30 mouse cellular contexts compared by ENCODE assay signal in genomic region chr1:23923779-23924708, GRCm38 (mm10). TPM values are rescaled to one million over a fixed set of nuclear protein-coding genes. Genes with fewer than 3 reads are reported as not detected.
DNase-seq lines count a peak whose midpoint lies in the region; ATAC-seq and TF ChIP-seq lines count a peak whose summit lies in the region.
"Had no signal": no experiment of that assay in that cellular context is flagged by ENCODE, and none has a peak within 500 bp of the region (broad histone marks: within the 10 kb centered on the region; RNA-seq: fewer than 3 reads in every experiment).

No protein-coding gene starts in this region.

- no peak for TF ChIP-seq CTCF in stomach, postnatal 0 days (IDR thresholded peaks at IDR 0.05; ENCODE audit: low read depth)

- in situ Hi-C loops in ES-E14 (cut with MboI; ENCODE audit: low sequenced_read_pairs in 2 of 2, unreplicated experiment in 2 of 2): no loop called here

- H3K9me3 ChIP-seq in ES-E14 (ENCODE audit: control insufficient read depth, insufficient read depth, low read depth, low read length): no peaks in the 10 kb centered on the region
- H3K9me3 ChIP-seq in stomach, postnatal 0 days (ENCODE audit: control insufficient read depth, low read length): peaks cover 8% of the 10 kb centered on the region; the same call in 1 of the 2 replicates
- H3K9me3 ChIP-seq: embryonic facial prominence, embryonic 12.5 days; forebrain, embryonic 15.5 days; liver, embryonic 12.5 days; neural tube, embryonic 12.5 days had no signal

- 85% methylated on average over 7 of the region's 7 CpGs for WGBS in stomach, postnatal 0 days

- no peaks in the 10 kb centered on the region for H3K27me3 ChIP-seq in stomach, postnatal 0 days (ENCODE audit: control insufficient read depth, insufficient read depth, low read length)
- H3K27me3 ChIP-seq: embryonic facial prominence, embryonic 12.5 days; forebrain, embryonic 15.5 days; heart, embryonic 12.5 days; liver, embryonic 12.5 days; neural tube, embryonic 12.5 days had no signal

- H3K9ac ChIP-seq in ES-E14 (ENCODE audit: insufficient read depth, low read depth, low read length, poor library complexity, severe bottlenecking): no peak overlapping the region
- no peak overlapping the region for H3K9ac ChIP-seq in stomach, postnatal 0 days (ENCODE audit: low read length)
- H3K9ac ChIP-seq: embryonic facial prominence, embryonic 12.5 days; forebrain, embryonic 15.5 days; heart, embryonic 12.5 days; hindbrain, embryonic 14.5 days; liver, embryonic 12.5 days; liver, postnatal 0 days; neural tube, embryonic 12.5 days had no signal

- no peaks in the 10 kb centered on the region; a peak in 1 of 4 replicates for H3K4me1 ChIP-seq in ES-E14 (ENCODE audit: control insufficient read depth in 2 of 2, insufficient read depth in 2 of 2, low read length in 2 of 2, poor library complexity in 1 of 2)
- no peaks in the 10 kb centered on the region for H3K4me1 ChIP-seq in stomach, postnatal 0 days (replicated peaks; ENCODE audit: control insufficient read depth, insufficient read depth)

- H3K4me3 ChIP-seq in ES-E14 (ENCODE audit: insufficient read depth in 1 of 2, low read depth in 1 of 2, low read length in 2 of 2, poor library complexity in 1 of 2, severe bottlenecking in 1 of 2): no peak overlapping the region
- H3K4me3 ChIP-seq in stomach, postnatal 0 days (ENCODE audit: low read depth, low read length): no peak overlapping the region
- H3K4me3 ChIP-seq: embryonic facial prominence, embryonic 12.5 days; forebrain, embryonic 10.5 days; forebrain, embryonic 15.5 days; gastrocnemius, adult 2 months; heart, adult 2 months; heart, embryonic 12.5 days; layer of hippocampus, adult 2 months; liver, embryonic 12.5 days; midbrain, embryonic 10.5 days; neural tube, embryonic 12.5 days had no signal

- ATAC-seq in megakaryocyte-erythroid progenitor cell, adult 5-6 weeks (replicated peaks; ENCODE audit: low FRiP score, low TSS enrichment, poor library complexity, severe bottlenecking): peak; percentile 28
- ATAC-seq in stomach, postnatal 0 days (ENCODE audit: low FRiP score, low TSS enrichment): no peak
- ATAC-seq: liver, embryonic 12.5 days; liver, postnatal 0 days had no signal

- DNase-seq in A20 (ENCODE audit: low read depth, low spot score): peak; percentile 41
- DNase-seq in ES-E14 (ENCODE audit: low read depth, low spot score): no peak
- DNase-seq in adipocyte (ENCODE audit: low spot score): peak; percentile 63
- DNase-seq in thymus, postnatal 10 days (ENCODE audit: low spot score in 2 of 2): no peak
- DNase-seq in heart, adult 11 months: no peak
- DNase-seq in stomach, postnatal 0 days (ENCODE audit: low spot score): no peak
- no peak for DNase-seq in embryo, embryonic 9.5 days (ENCODE audit: extremely low spot score)
- DNase-seq: adrenal gland, adult 2 months; cerebellum, adult 8-10 months; cerebellum, postnatal 25 days; gastrocnemius, adult 2 months; gastrocnemius, postnatal 36 days; heart, adult 2 months; kidney, adult 2 months; kidney, postnatal 36 days; left cerebral cortex, postnatal 4 days; liver, postnatal 0 days; right cerebral cortex, adult 18-20 months; right cerebral cortex, postnatal 4 days had no signal

- no peak for TF ChIP-seq EP300 in stomach, postnatal 0 days (optimal IDR thresholded peaks at IDR 0.05)

- H3K36me3 ChIP-seq in ES-E14 (ENCODE audit: control insufficient read depth, insufficient read depth, low read length, poor library complexity, severe bottlenecking): no peaks in the 10 kb centered on the region
- no peaks in the 10 kb centered on the region for H3K36me3 ChIP-seq in stomach, postnatal 0 days (ENCODE audit: control insufficient read depth, insufficient read depth, low read length)
- H3K36me3 ChIP-seq: embryonic facial prominence, embryonic 12.5 days; forebrain, embryonic 10.5 days; forebrain, embryonic 15.5 days; heart, embryonic 12.5 days; liver, embryonic 12.5 days; midbrain, embryonic 10.5 days; neural tube, embryonic 12.5 days had no signal

- no peak overlapping the region for H3K27ac ChIP-seq in ES-E14 (ENCODE audit: insufficient read depth, low read depth, low read length, poor library complexity, severe bottlenecking)
- no peak overlapping the region for H3K27ac ChIP-seq in stomach, postnatal 0 days (replicated peaks)
- H3K27ac ChIP-seq: embryonic facial prominence, embryonic 12.5 days; forebrain, embryonic 10.5 days; forebrain, embryonic 15.5 days; gastrocnemius, adult 2 months; heart, adult 2 months; hindbrain, embryonic 14.5 days; layer of hippocampus, adult 2 months; liver, embryonic 12.5 days; macrophage; midbrain, embryonic 10.5 days; neural tube, embryonic 12.5 days had no signal

- no peak overlapping the region for H3K4me2 ChIP-seq in stomach, postnatal 0 days (replicated peaks; ENCODE audit: low read depth)
- H3K4me2 ChIP-seq: embryonic facial prominence, embryonic 12.5 days; forebrain, embryonic 15.5 days; heart, embryonic 12.5 days; hindbrain, embryonic 14.5 days; neural tube, embryonic 12.5 days had no signal

TF ChIP-seq in ES-E14, 5 proteins besides CTCF, POLR2A, EP300 and RAD21:
- TF ChIP-seq CHD2 (IDR thresholded peaks at IDR 0.05; ENCODE audit: low read depth, low read length) (no peak), ZNF384 (IDR thresholded peaks at IDR 0.05; ENCODE audit: low read depth, low read length) (0 out of 2 replicates have a peak, but pooled peaks have one; percentile 44)

RNA-seq across cellular contexts. Expression of gene Smap1, which starts 1.9 kb away (rescaled TPM):
- total RNA-seq in ES-E14 (2012; rRNA removed): 36.3 and 41.3 TPM in 2 replicates
- 87.1 and 94.7 TPM in 2 replicates for total RNA-seq in megakaryocyte-erythroid progenitor cell, adult 5-6 weeks (2014; fragmentation: Nextera tagmentation)
- total RNA-seq in megakaryocyte-erythroid progenitor cell, adult 5-6 weeks (2017): 46.3 and 52.1 TPM in 2 replicates
- polyA plus RNA-seq in stomach, postnatal 0 days (2015; fragmentation: Nextera tagmentation; extraction: Ambion mirVana): 42.9 and 44.9 TPM in 2 replicates

Comparison
In these comparisons a context has a peak if more than half of its experiments do, and no peak if none do; other contexts are left out.
1. DNase-seq: peak in A20 (single experiment) and adipocyte (single experiment); none in ES-E14 (single experiment), thymus, postnatal 10 days (0 of 2), heart, adult 11 months (single experiment), stomach, postnatal 0 days (single experiment) and embryo, embryonic 9.5 days (single experiment).